Mouse (Mus musculus): Measurements from ENCODE around the gene Olfml3.

- TF ChIP-seq POLR2A (IDR thresholded peaks at IDR 0.05; ENCODE audit: control insufficient read depth, low read depth, low read length) = no peak
- TF ChIP-seq CTCF (IDR thresholded peaks at IDR 0.05; ENCODE audit: control insufficient read depth, insufficient read depth, insufficient replicate concordance, low read depth, low read length) = no peak
These were observed 9.9 kb downstream of the Olfml3 start for GRCm38 (mm10) chr3:103727813-103728326.

Measured in testis, adult 2 months (tissue).